Mouse (Mus musculus): ENCODE data around the gene Fbxo3. TPM values are rescaled to one million over a fixed set of nuclear protein-coding genes. Genes with fewer than 3 reads are reported as not detected.
"Not testable (repeated sequence)": the region's sequence is repeated elsewhere in the genome, so short reads cannot be mapped to it uniquely, and the experiment has no call there.

Gene Fbxo3
- polyA plus RNA-seq, 1 experiment: 24.5 TPM

GRCm38 (mm10) chr2:104082474-104082873 is 55.0 kb downstream of the Fbxo3 start:
- Histone ChIP-seq H3K27me3 (ENCODE audit: control insufficient read depth, insufficient read depth, low read length) (no peaks in the 10 kb centered on the region), H3K4me3 (ENCODE audit: control insufficient read depth, insufficient read depth, low read length) (no peak overlapping the region), H3K27ac (ENCODE audit: control insufficient read depth, insufficient read depth, low read length) (no peak overlapping the region), H3K4me1 (replicated peaks; ENCODE audit: control insufficient read depth, insufficient read depth, low read length) (no peaks in the 10 kb centered on the region), H3K36me3 (ENCODE audit: control insufficient read depth, insufficient read depth, low read length) (no peaks in the 10 kb centered on the region)
- no peak for TF ChIP-seq POLR2A (IDR thresholded peaks at IDR 0.05; ENCODE audit: control insufficient read depth, extremely low read depth, insufficient read depth, low read length, poor library complexity)
- no peak for TF ChIP-seq CTCF (IDR thresholded peaks at IDR 0.05; ENCODE audit: borderline replicate concordance, control insufficient read depth, extremely low read depth, insufficient read depth, low read length, poor library complexity)
- DNase-seq: no peak

- not testable (repeated sequence) for H3K4me1 ChIP-seq (replicated peaks; ENCODE audit: control insufficient read depth, insufficient read depth, low read length); H3K27me3 ChIP-seq (ENCODE audit: control insufficient read depth, insufficient read depth, low read length); H3K36me3 ChIP-seq (ENCODE audit: control insufficient read depth, insufficient read depth, low read length); DNase-seq; H3K4me3 ChIP-seq (ENCODE audit: control insufficient read depth, insufficient read depth, low read length); H3K27ac ChIP-seq (ENCODE audit: control insufficient read depth, insufficient read depth, low read length)
Measured at GRCm38 (mm10) chr2:104084027-104084426, 56.5 kb downstream of the Fbxo3 start.

GRCm38 (mm10) chr2:104087562-104087961 is 60.0 kb downstream of the Fbxo3 start:
- H3K4me3 ChIP-seq (ENCODE audit: control insufficient read depth, insufficient read depth, low read length); H3K27me3 ChIP-seq (ENCODE audit: control insufficient read depth, insufficient read depth, low read length); H3K36me3 ChIP-seq (ENCODE audit: control insufficient read depth, insufficient read depth, low read length); H3K4me1 ChIP-seq (replicated peaks; ENCODE audit: control insufficient read depth, insufficient read depth, low read length); DNase-seq; H3K27ac ChIP-seq (ENCODE audit: control insufficient read depth, insufficient read depth, low read length): not testable (repeated sequence)
- 90% methylated on average over 1 of the region's 1 CpGs for WGBS

GRCm38 (mm10) chr2:104093305-104093704 is 65.8 kb downstream of the Fbxo3 start:
- Histone ChIP-seq H3K4me1 (replicated peaks; ENCODE audit: control insufficient read depth, insufficient read depth, low read length) (peaks cover 8% of the 10 kb centered on the region; the same call in 1 of the 2 replicates), H3K27ac (ENCODE audit: control insufficient read depth, insufficient read depth, low read length) (no peak overlapping the region), H3K27me3 (ENCODE audit: control insufficient read depth, insufficient read depth, low read length) (no peaks in the 10 kb centered on the region), H3K36me3 (ENCODE audit: control insufficient read depth, insufficient read depth, low read length) (no peaks in the 10 kb centered on the region), H3K4me3 (ENCODE audit: control insufficient read depth, insufficient read depth, low read length) (no peak overlapping the region)
- no peak for DNase-seq
- 89% methylated on average over 2 of the region's 2 CpGs for WGBS
- TF ChIP-seq CTCF (IDR thresholded peaks at IDR 0.05; ENCODE audit: borderline replicate concordance, control insufficient read depth, extremely low read depth, insufficient read depth, low read length, poor library complexity) (no peak), POLR2A (IDR thresholded peaks at IDR 0.05; ENCODE audit: control insufficient read depth, extremely low read depth, insufficient read depth, low read length, poor library complexity) (no peak)

- Histone ChIP-seq H3K4me3 (ENCODE audit: control insufficient read depth, insufficient read depth, low read length) (peak within 1 kb of the TSS; percentile 21), H3K27me3 (ENCODE audit: control insufficient read depth, insufficient read depth, low read length) (no peaks in the 10 kb centered on the region), H3K36me3 (ENCODE audit: control insufficient read depth, insufficient read depth, low read length) (no peaks in the 10 kb centered on the region), H3K27ac (ENCODE audit: control insufficient read depth, insufficient read depth, low read length) (no peak within 1 kb of the TSS), H3K4me1 (replicated peaks; ENCODE audit: control insufficient read depth, insufficient read depth, low read length) (peaks cover 8% of the 10 kb centered on the region; the same call in 1 of the 2 replicates)
- DNase-seq: peak; percentile 22
- WGBS: 9% methylated on average over 15 of the region's 15 CpGs
- TF ChIP-seq CTCF (IDR thresholded peaks at IDR 0.05; ENCODE audit: borderline replicate concordance, control insufficient read depth, extremely low read depth, insufficient read depth, low read length, poor library complexity) (no peak), POLR2A (IDR thresholded peaks at IDR 0.05; ENCODE audit: control insufficient read depth, extremely low read depth, insufficient read depth, low read length, poor library complexity) (no peak)
Measured at GRCm38 (mm10) chr2:104095741-104096213, 68.3 kb downstream of the Fbxo3 start, which contains the start of gene Cd59a. Gene Cd59a, plus strand, starts transcription at chr2:104095801.

GRCm38 (mm10) chr2:104096256-104096655 is 68.7 kb downstream of the Fbxo3 start:
- 71% methylated on average over 10 of the region's 10 CpGs for WGBS
- H3K27me3 ChIP-seq (ENCODE audit: control insufficient read depth, insufficient read depth, low read length): no peaks in the 10 kb centered on the region
- no peak overlapping the region for H3K27ac ChIP-seq (ENCODE audit: control insufficient read depth, insufficient read depth, low read length)
- no peaks in the 10 kb centered on the region for H3K36me3 ChIP-seq (ENCODE audit: control insufficient read depth, insufficient read depth, low read length)
- TF ChIP-seq POLR2A (IDR thresholded peaks at IDR 0.05; ENCODE audit: control insufficient read depth, extremely low read depth, insufficient read depth, low read length, poor library complexity) (no peak), CTCF (IDR thresholded peaks at IDR 0.05; ENCODE audit: borderline replicate concordance, control insufficient read depth, extremely low read depth, insufficient read depth, low read length, poor library complexity) (no peak)
- H3K4me1 ChIP-seq (replicated peaks; ENCODE audit: control insufficient read depth, insufficient read depth, low read length): peaks cover 8% of the 10 kb centered on the region; the same call in 1 of the 2 replicates
- no peak overlapping the region; the same call in 1 of the 2 replicates for H3K4me3 ChIP-seq (ENCODE audit: control insufficient read depth, insufficient read depth, low read length)
- no peak for DNase-seq

GRCm38 (mm10) chr2:104096796-104097195 is 69.3 kb downstream of the Fbxo3 start:
- H3K36me3 ChIP-seq (ENCODE audit: control insufficient read depth, insufficient read depth, low read length); DNase-seq; H3K4me3 ChIP-seq (ENCODE audit: control insufficient read depth, insufficient read depth, low read length); H3K4me1 ChIP-seq (replicated peaks; ENCODE audit: control insufficient read depth, insufficient read depth, low read length); H3K27me3 ChIP-seq (ENCODE audit: control insufficient read depth, insufficient read depth, low read length); H3K27ac ChIP-seq (ENCODE audit: control insufficient read depth, insufficient read depth, low read length): not testable (repeated sequence)
- WGBS: 97% methylated on average over 1 of the region's 1 CpGs

- H3K27me3 ChIP-seq (ENCODE audit: control insufficient read depth, insufficient read depth, low read length); H3K4me3 ChIP-seq (ENCODE audit: control insufficient read depth, insufficient read depth, low read length); H3K36me3 ChIP-seq (ENCODE audit: control insufficient read depth, insufficient read depth, low read length); DNase-seq; H3K27ac ChIP-seq (ENCODE audit: control insufficient read depth, insufficient read depth, low read length); H3K4me1 ChIP-seq (replicated peaks; ENCODE audit: control insufficient read depth, insufficient read depth, low read length): not testable (repeated sequence)
- WGBS: 98% methylated on average over 4 of the region's 4 CpGs
Measured at GRCm38 (mm10) chr2:104097396-104097795, 69.9 kb downstream of the Fbxo3 start.

Data from thymus, adult 2 months (tissue).